Mouse (Mus musculus): ENCODE data around the gene Odc1. TPM values are rescaled to one million over a fixed set of nuclear protein-coding genes. Genes with fewer than 3 reads are reported as not detected.

Odc1 gene
- total RNA-seq, 2 experiments from 2014 or later, result 50.3 to 379 TPM

- no peak overlapping the region for H3K27ac ChIP-seq
Observed at GRCm38 (mm10) chr12:17553627-17554026, 9.0 kb downstream of the Odc1 start.

DNA sequence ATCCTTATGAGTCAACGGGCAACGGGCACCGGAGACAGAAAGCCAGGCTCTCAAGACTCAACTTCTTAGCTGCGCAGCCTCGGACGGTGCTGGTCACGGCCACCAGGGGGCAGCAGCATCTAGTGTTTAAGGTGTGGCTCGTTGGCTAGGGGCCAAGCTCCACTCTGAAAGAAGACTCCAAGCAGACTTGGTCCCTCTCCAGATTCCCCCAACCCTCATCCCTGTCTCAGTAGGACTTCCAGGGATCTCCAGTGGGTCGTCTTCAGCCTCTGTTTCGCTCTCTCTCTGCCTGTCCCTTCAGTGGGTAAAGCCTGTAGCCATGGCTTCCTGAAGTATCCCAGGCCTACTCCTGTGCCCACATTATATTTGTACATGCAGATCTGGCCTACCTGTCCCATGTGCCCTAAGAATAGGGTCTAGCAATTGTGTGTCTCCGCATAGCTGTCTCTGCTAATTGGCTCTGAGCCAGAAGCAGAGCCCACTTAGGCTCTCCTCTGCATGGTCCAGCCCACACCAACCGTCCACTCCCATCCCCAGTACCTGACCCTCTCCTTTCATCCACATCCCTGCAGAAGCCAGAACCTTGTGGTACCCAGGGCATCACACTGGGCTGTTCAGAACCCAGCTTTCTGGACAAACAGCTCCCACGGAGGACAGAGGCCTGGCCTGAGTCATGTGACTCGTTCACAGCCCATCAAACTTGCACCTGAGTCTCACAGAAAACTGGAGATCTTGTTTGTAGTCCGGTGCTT, 9.8 kb downstream of the Odc1 start:
- intact Hi-C loops (cut with DNase I), result loop anchor here (1.0 to 5.0 kb wide), 4 partner anchors 138 to 254 kb away; partner anchors contain the start of gene Hpcal1
- peak; percentile 94 for TF ChIP-seq CTCF (IDR thresholded peaks at IDR 0.05)

More at GRCm38 (mm10) chr12:17553627-17554026, 9.0 kb downstream of the Odc1 start:
- no peak overlapping the region for H3K4me3 ChIP-seq
- no peak for TF ChIP-seq CTCF (IDR thresholded peaks at IDR 0.05)
- intact Hi-C loops (cut with DNase I), result loop anchor here (1.0 to 5.0 kb wide), 4 partner anchors 139 to 255 kb away; partner anchors contain the start of gene Hpcal1
- no peak for DNase-seq

DNA sequence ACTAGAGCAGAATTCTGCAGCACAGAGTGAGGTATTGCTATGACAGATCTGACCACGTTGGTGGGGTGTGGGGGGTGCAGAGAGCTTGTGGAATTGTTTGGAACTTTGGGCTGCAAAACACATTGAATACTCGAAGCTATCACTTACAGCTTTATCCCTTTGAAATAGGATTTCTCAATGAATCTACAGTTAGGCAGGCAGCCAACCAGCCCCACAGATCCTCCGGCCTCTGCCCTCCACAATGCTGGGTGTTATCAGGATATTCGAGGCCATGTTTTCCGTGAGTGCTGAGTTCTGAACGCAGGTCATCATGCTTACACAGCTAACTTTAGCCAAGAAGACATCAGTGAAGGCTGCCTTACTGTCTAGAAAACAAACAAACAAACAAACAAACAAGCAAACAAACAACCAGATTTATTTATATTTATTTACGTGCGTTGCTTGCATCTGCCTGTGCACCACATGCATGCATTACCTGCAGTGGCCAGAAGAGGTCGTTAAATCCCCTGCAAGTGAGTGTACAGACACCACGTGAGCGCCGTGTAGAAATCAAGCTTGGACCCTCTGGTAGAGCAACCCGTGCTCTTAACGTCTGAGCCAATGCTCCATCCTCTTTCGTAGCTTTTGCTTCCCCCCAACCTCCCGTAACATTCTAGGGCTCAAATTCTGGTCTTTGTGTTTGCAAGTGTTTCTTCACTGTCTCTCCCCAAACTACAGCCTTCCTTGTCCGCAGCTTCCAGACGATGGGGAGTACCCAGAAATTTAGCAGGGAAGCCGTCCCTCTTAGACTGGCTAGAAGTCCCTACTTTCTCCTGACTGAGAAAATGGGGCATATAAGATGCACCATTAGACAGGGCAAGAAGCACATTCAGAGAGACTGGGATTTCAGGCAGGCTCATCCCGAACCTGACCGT, 12.1 kb downstream of the Odc1 start:
- intact Hi-C loops (cut with DNase I), result no loop called here
- no peak overlapping the region for H3K4me3 ChIP-seq
- TF ChIP-seq CTCF (IDR thresholded peaks at IDR 0.05), result peak; percentile 80
- H3K27ac ChIP-seq, result no peak overlapping the region
- DNase-seq, result peak; percentile 72

More for the DNA sequence above, 9.8 kb downstream of the Odc1 start:
- Histone ChIP-seq H3K27ac (no peak overlapping the region), H3K4me3 (no peak overlapping the region)
- peak; percentile 92 for DNase-seq

DNA sequence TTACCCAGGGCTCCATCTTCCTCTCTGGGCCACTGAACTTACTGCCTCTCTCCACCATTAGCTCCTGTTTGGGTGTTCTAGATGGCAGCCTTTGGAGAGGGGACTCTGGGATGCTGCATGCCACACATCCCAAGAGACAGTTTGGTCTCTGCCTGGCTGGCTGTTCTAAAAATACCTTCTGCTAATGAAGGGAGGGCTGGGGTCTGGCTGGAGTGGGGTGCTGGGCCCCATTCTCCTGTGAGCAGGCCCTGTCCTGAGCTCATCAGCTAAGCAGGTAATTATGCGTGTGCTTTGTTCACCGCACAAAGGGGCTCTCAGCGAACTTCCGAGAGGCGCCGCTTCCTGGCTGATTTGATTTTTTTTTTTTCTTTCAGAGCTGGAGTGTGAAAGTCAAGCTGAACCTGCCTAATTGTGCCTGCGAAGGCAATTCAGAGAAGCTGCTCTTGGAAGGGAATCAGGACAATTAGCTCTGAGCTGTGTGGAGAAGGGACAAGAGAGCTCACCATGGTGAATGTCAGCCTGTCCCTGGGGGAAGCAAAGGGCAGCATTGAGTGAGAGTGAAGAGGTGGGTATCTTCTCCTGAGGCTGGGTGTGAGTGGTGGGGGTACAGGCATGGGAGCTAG, 12.9 kb downstream of the Odc1 start:
- intact Hi-C loops (cut with DNase I), result no loop called here
- H3K27ac ChIP-seq, result no peak overlapping the region
- no peak for DNase-seq
- no peak for TF ChIP-seq CTCF (IDR thresholded peaks at IDR 0.05)
- H3K4me3 ChIP-seq, result no peak overlapping the region

- intact Hi-C loops (cut with DNase I), result no loop called here
- DNase-seq, result no peak
- H3K4me3 ChIP-seq, result no peak overlapping the region
- H3K27ac ChIP-seq, result no peak overlapping the region
- no peak for TF ChIP-seq CTCF (IDR thresholded peaks at IDR 0.05)
Observed at GRCm38 (mm10) chr12:17557967-17558345, 13.4 kb downstream of the Odc1 start.

GRCm38 (mm10) chr12:17562396-17562795, 17.8 kb downstream of the Odc1 start:
- DNase-seq, result no peak
- H3K27ac ChIP-seq, result no peak overlapping the region
- H3K4me3 ChIP-seq, result no peak overlapping the region
- intact Hi-C loops (cut with DNase I), result no loop called here
- TF ChIP-seq CTCF (IDR thresholded peaks at IDR 0.05), result no peak

DNA sequence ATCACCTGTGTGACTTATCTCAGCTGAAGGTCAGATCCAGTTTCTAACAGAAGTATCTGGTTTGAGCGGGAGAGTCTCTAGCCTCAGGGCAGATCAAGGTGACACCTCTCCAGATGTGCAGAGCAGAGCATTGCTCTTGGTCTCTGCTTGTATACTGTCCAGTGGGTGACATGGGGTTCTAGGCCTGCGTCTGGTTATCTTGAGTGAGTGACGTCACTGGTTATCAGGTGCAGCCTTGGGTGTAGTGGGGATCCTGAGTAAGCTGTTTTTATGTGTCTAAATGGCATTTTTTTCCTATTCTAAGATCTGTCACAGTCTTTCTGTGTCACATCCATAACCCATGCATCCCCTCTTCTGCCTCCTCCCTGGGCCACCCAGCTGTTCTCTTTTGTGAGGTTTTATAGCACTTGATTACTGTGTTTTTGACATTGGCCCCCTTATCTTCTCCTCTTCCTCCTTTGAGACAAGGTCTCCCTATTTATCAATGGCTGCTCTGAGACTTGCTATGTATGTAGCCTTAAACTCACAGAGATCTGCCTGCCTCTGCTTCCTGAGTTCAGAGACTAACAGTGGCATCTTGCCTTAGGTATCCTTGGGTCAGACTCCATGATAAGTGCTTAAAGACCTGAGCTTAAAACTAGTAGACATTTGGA, 20.9 kb downstream of the Odc1 start:
- intact Hi-C loops (cut with DNase I), result no loop called here
- Histone ChIP-seq H3K27ac (no peak overlapping the region), H3K4me3 (no peak overlapping the region)
- TF ChIP-seq CTCF (IDR thresholded peaks at IDR 0.05), result no peak
- no peak for DNase-seq

GRCm38 (mm10) chr12:17566046-17566408, 21.4 kb downstream of the Odc1 start:
- no peak for DNase-seq
- H3K27ac ChIP-seq, result no peak overlapping the region
- intact Hi-C loops (cut with DNase I), result no loop called here
- no peak overlapping the region for H3K4me3 ChIP-seq
- no peak for TF ChIP-seq CTCF (IDR thresholded peaks at IDR 0.05)

- no peak for TF ChIP-seq CTCF (IDR thresholded peaks at IDR 0.05)
- intact Hi-C loops (cut with DNase I), result no loop called here
- no peak for DNase-seq
- Histone ChIP-seq H3K27ac (no peak overlapping the region), H3K4me3 (no peak overlapping the region)
Observed at GRCm38 (mm10) chr12:17568564-17568963, 24.0 kb downstream of the Odc1 start.

GRCm38 (mm10) chr12:17574591-17574990, 30.0 kb downstream of the Odc1 start:
- TF ChIP-seq CTCF (IDR thresholded peaks at IDR 0.05), result no peak
- intact Hi-C loops (cut with DNase I), result no loop called here
- no peak overlapping the region for H3K4me3 ChIP-seq
- DNase-seq, result no peak
- H3K27ac ChIP-seq, result no peak overlapping the region

DNA sequence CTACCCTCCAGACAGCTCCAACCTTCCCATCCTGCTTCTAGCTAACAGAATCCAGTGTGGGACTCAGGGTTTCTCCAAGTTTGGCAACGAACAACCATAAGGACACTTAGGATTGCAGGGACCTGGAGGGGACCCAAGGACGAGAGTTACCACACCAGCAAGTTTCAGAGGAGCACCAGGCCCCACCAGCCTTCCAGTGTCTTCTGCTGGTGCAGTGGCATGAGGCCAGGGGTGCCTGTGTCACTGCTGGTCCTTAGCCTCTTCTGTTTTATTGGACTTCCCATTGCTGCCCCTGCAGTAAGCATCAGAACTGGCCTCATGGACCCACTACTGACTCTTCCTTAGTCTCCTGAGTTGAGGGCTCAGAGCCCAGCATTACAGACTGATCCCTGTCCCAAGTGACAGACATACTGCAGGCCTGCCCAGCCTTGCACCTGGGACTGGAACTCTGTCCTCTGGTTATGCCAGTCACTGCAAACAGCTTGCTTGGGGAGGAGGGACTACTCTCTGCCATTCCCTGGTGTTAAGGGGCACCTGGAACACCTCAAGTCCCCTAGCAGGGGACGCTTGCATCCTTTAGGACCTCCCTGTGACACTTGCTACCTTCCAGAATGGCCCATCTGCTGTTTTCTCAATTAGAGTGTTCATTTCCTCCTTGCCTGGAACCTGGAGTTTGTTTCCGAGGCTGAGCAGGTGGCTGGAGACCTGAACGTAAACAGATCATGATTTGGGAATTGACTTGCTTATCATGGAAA, 30.7 kb downstream of the Odc1 start:
- no peak for DNase-seq
- Histone ChIP-seq H3K27ac (peak overlapping the region; percentile 35), H3K4me3 (no peak overlapping the region; the same call in 1 of the 2 replicates)
- intact Hi-C loops (cut with DNase I), result no loop called here
- TF ChIP-seq CTCF (IDR thresholded peaks at IDR 0.05), result no peak
